Mouse (Mus musculus): ENCODE data around the gene Fam107b.

GRCm38 (mm10) chr2:3641001-3641770 is 70.9 kb downstream of the Fam107b start:
- TF ChIP-seq POLR2A (IDR thresholded peaks at IDR 0.05; ENCODE audit: low read depth, low read length) (no peak), CTCF (IDR thresholded peaks at IDR 0.05; ENCODE audit: extremely low read depth, insufficient read depth, insufficient read length, insufficient replicate concordance) (no peak)
